Mouse (Mus musculus): ENCODE measurements around the gene Rpf1. TPM values are rescaled to one million over a fixed set of nuclear protein-coding genes. Genes with fewer than 3 reads are reported as not detected.

The Rpf1 gene
- polyA plus RNA-seq, 1 experiment from 2014 or later = 55.3 TPM

- H3K4me1 ChIP-seq = peaks cover 18% of the 10 kb centered on the region
- H3K27me3 ChIP-seq = no peaks in the 10 kb centered on the region
- H3K27ac ChIP-seq = peak overlapping the region; percentile 80
- peak overlapping the region; percentile 72 for H3K4me3 ChIP-seq
- H3K4me2 ChIP-seq (replicated peaks) = peak overlapping the region; percentile 66
- H3K9me3 ChIP-seq (replicated peaks) = no peaks in the 10 kb centered on the region
- WGBS = 3% methylated on average over 13 of the region's 13 CpGs
- ATAC-seq (ENCODE audit: low FRiP score) = no peak
- H3K9ac ChIP-seq = peak overlapping the region; percentile 85
- peaks cover 5% of the 10 kb centered on the region for H3K36me3 ChIP-seq
Measured at GRCm38 (mm10) chr3:146498989-146499388, 22.2 kb downstream of the Rpf1 start.

GRCm38 (mm10) chr3:146494941-146495340, 26.3 kb downstream of the Rpf1 start:
- Histone ChIP-seq H3K9ac (no peak overlapping the region), H3K4me2 (replicated peaks) (no peak overlapping the region), H3K4me1 (no peaks in the 10 kb centered on the region; the same call in 1 of the 2 replicates), H3K36me3 (no peaks in the 10 kb centered on the region), H3K4me3 (no peak overlapping the region), H3K9me3 (replicated peaks) (no peaks in the 10 kb centered on the region), H3K27ac (no peak overlapping the region), H3K27me3 (no peaks in the 10 kb centered on the region)
- no peak for ATAC-seq (ENCODE audit: low FRiP score)
- 67% methylated on average over 8 of the region's 8 CpGs for WGBS

- H3K9me3 ChIP-seq (replicated peaks) = no peaks in the 10 kb centered on the region
- no peaks in the 10 kb centered on the region for H3K36me3 ChIP-seq
- no peak overlapping the region for H3K4me3 ChIP-seq
- no peaks in the 10 kb centered on the region for H3K27me3 ChIP-seq
- H3K27ac ChIP-seq = no peak overlapping the region
- H3K9ac ChIP-seq = no peak overlapping the region
- H3K4me1 ChIP-seq = no peaks in the 10 kb centered on the region
- no peak overlapping the region for H3K4me2 ChIP-seq (replicated peaks)
- ATAC-seq (ENCODE audit: low FRiP score) = no peak
- 86% methylated on average over 4 of the region's 4 CpGs for WGBS
Measured at GRCm38 (mm10) chr3:146486464-146486863, 34.8 kb downstream of the Rpf1 start.

GRCm38 (mm10) chr3:146482044-146482443, 39.2 kb downstream of the Rpf1 start:
- no peak overlapping the region for H3K27ac ChIP-seq
- H3K9ac ChIP-seq = no peak overlapping the region
- 78% methylated on average over 2 of the region's 2 CpGs for WGBS
- no peaks in the 10 kb centered on the region for H3K9me3 ChIP-seq (replicated peaks)
- no peak for ATAC-seq (ENCODE audit: low FRiP score)
- no peaks in the 10 kb centered on the region for H3K27me3 ChIP-seq
- no peaks in the 10 kb centered on the region for H3K36me3 ChIP-seq
- H3K4me1 ChIP-seq = no peaks in the 10 kb centered on the region
- no peak overlapping the region for H3K4me3 ChIP-seq
- no peak overlapping the region for H3K4me2 ChIP-seq (replicated peaks)

GRCm38 (mm10) chr3:146474428-146474827, 46.8 kb downstream of the Rpf1 start:
- H3K4me2 ChIP-seq (replicated peaks) = no peak overlapping the region
- WGBS = 92% methylated on average over 3 of the region's 3 CpGs
- no peaks in the 10 kb centered on the region for H3K36me3 ChIP-seq
- H3K9me3 ChIP-seq (replicated peaks) = no peaks in the 10 kb centered on the region
- no peak overlapping the region for H3K9ac ChIP-seq
- H3K27me3 ChIP-seq = no peaks in the 10 kb centered on the region
- H3K4me3 ChIP-seq = no peak overlapping the region
- no peaks in the 10 kb centered on the region for H3K4me1 ChIP-seq
- no peak for ATAC-seq (ENCODE audit: low FRiP score)
- no peak overlapping the region for H3K27ac ChIP-seq

GRCm38 (mm10) chr3:146473741-146474140, 47.5 kb downstream of the Rpf1 start:
- Histone ChIP-seq H3K27me3 (no peaks in the 10 kb centered on the region), H3K27ac (no peak overlapping the region), H3K4me1 (no peaks in the 10 kb centered on the region), H3K9me3 (replicated peaks) (no peaks in the 10 kb centered on the region), H3K4me2 (replicated peaks) (no peak overlapping the region), H3K9ac (no peak overlapping the region), H3K36me3 (no peaks in the 10 kb centered on the region), H3K4me3 (no peak overlapping the region)
- ATAC-seq (ENCODE audit: low FRiP score) = no peak

- H3K4me1 ChIP-seq = no peaks in the 10 kb centered on the region
- 74% methylated on average over 4 of the region's 4 CpGs for WGBS
- no peak overlapping the region for H3K9ac ChIP-seq
- H3K27ac ChIP-seq = no peak overlapping the region
- no peak overlapping the region for H3K4me3 ChIP-seq
- no peaks in the 10 kb centered on the region for H3K9me3 ChIP-seq (replicated peaks)
- no peaks in the 10 kb centered on the region for H3K36me3 ChIP-seq
- H3K4me2 ChIP-seq (replicated peaks) = no peak overlapping the region
- H3K27me3 ChIP-seq = no peaks in the 10 kb centered on the region
- ATAC-seq (ENCODE audit: low FRiP score) = no peak
Measured at GRCm38 (mm10) chr3:146472657-146473056, 48.6 kb downstream of the Rpf1 start.

GRCm38 (mm10) chr3:146469226-146469625, 52.0 kb downstream of the Rpf1 start:
- no peak for ATAC-seq (ENCODE audit: low FRiP score)
- Histone ChIP-seq H3K9ac (no peak overlapping the region), H3K27me3 (no peaks in the 10 kb centered on the region), H3K27ac (no peak overlapping the region), H3K4me1 (no peaks in the 10 kb centered on the region), H3K4me3 (no peak overlapping the region), H3K4me2 (replicated peaks) (no peak overlapping the region), H3K36me3 (no peaks in the 10 kb centered on the region), H3K9me3 (replicated peaks) (no peaks in the 10 kb centered on the region)
- 88% methylated on average over 2 of the region's 2 CpGs for WGBS

- Histone ChIP-seq H3K27me3 (no peaks in the 10 kb centered on the region), H3K4me1 (no peaks in the 10 kb centered on the region), H3K9ac (no peak overlapping the region), H3K9me3 (replicated peaks) (no peaks in the 10 kb centered on the region), H3K4me2 (replicated peaks) (no peak overlapping the region), H3K4me3 (no peak overlapping the region), H3K36me3 (no peaks in the 10 kb centered on the region; the same call in 1 of the 2 replicates), H3K27ac (no peak overlapping the region)
- ATAC-seq (ENCODE audit: low FRiP score) = no peak
- 63% methylated on average over 2 of the region's 2 CpGs for WGBS
Measured at GRCm38 (mm10) chr3:146462939-146463338, 58.3 kb downstream of the Rpf1 start.

Other genes starting within 250 kb of the Rpf1 start
- gene Ssx2ip, start 116.8 kb downstream of the Rpf1 start, polyA plus RNA-seq (2016; fragmentation: Nextera tagmentation; extraction: Ambion mirVana) = 20.9 and 25.5 TPM in 2 replicates
- 6.9 and 7.5 TPM in 2 replicates for gene Ctbs, start 71.6 kb downstream of the Rpf1 start, polyA plus RNA-seq (2016; fragmentation: Nextera tagmentation; extraction: Ambion mirVana)
- 6.8 and 8.7 TPM in 2 replicates for gene Spata1, start 21.7 kb downstream of the Rpf1 start, polyA plus RNA-seq (2016; fragmentation: Nextera tagmentation; extraction: Ambion mirVana)
- gene Gng5, start 21.6 kb downstream of the Rpf1 start, polyA plus RNA-seq (2016; fragmentation: Nextera tagmentation; extraction: Ambion mirVana) = 727 and 828 TPM in 2 replicates
- not detected in 2 replicates for gene Uox, start 49.0 kb upstream of the Rpf1 start, polyA plus RNA-seq (2016; fragmentation: Nextera tagmentation; extraction: Ambion mirVana)
- not detected in 2 replicates for gene Dnase2b, start 94.2 kb upstream of the Rpf1 start, polyA plus RNA-seq (2016; fragmentation: Nextera tagmentation; extraction: Ambion mirVana)
- not detected in 2 replicates for gene 4930503B20Rik, start 129.9 kb upstream of the Rpf1 start, polyA plus RNA-seq (2016; fragmentation: Nextera tagmentation; extraction: Ambion mirVana)
- gene Samd13, start 164.2 kb upstream of the Rpf1 start, polyA plus RNA-seq (2016; fragmentation: Nextera tagmentation; extraction: Ambion mirVana) = 0.79 and 1.2 TPM in 2 replicates

Measured in hindbrain, embryonic 12.5 days (tissue).